Mouse (Mus musculus) ES-E14 (cell line): Measurements from ENCODE around the gene Adora1.

Experiments used
- CHD2 ChIP-seq: IDR thresholded peaks from 2 replicates; pipeline ENCODE4 v1.6.1; 2014; ENCODE audit warnings: mild to moderate bottlenecking, low read depth, low read length, inconsistent platforms
- HCFC1 ChIP-seq: IDR thresholded peaks from 2 replicates; pipeline ENCODE4 v1.6.1; 2012; ENCODE audit warnings: low read length, inconsistent platforms, borderline replicate concordance; ENCODE audit not compliant: insufficient read depth
- ZC3H11A ChIP-seq: IDR thresholded peaks from 2 replicates; pipeline ENCODE4 v1.6.1; 2012; ENCODE audit warnings: low read depth, mild to moderate bottlenecking, inconsistent platforms, low read length, borderline replicate concordance

GRCm38 (mm10) chr1:134188217-134188616 is 47.0 kb downstream of the Adora1 start:
- no peak for TF ChIP-seq ZC3H11A
- TF ChIP-seq CHD2, result no peak
- TF ChIP-seq HCFC1, result no peak
